Mouse (Mus musculus) intestine, embryonic 16.5 days (tissue): ENCODE results near the gene Bcar1. TPM values are rescaled to one million over a fixed set of nuclear protein-coding genes. Genes with fewer than 3 reads are reported as not detected.

Source experiments
- ATAC-seq: fragments of 200-750 bp; cut with Nextera tagmentation; 2 replicates; pipeline ENCODE4 v1.8.0; 2017; ENCODE audit warnings: moderate TSS enrichment, moderate library complexity
- H3K27ac ChIP-seq: fragments of 300-500 bp; sonication (generic); 2 replicates; pipeline ENCODE4 v1.5.1; 2014; ENCODE audit warnings: mild to moderate bottlenecking, low read length
- H3K27me3 ChIP-seq: fragments of 300-500 bp; sonication (generic); replicated peaks from 2 replicates; pipeline ENCODE4 v1.6.1; 2014; ENCODE audit warnings: low read length, control low read depth, mixed read lengths; ENCODE audit not compliant: control insufficient read depth, insufficient read depth
- H3K36me3 ChIP-seq: fragments of 300-500 bp; sonication (generic); 2 replicates; pipeline ENCODE4 v1.6.1; 2014; ENCODE audit warnings: low read length, control low read depth; ENCODE audit not compliant: control insufficient read depth, insufficient read depth
- H3K4me1 ChIP-seq: fragments of 300-500 bp; sonication (generic); 2 replicates; pipeline ENCODE4 v1.6.1; 2014; ENCODE audit warnings: low read length, control low read depth, mixed read lengths; ENCODE audit not compliant: control insufficient read depth, insufficient read depth
- H3K4me2 ChIP-seq: fragments of 300-500 bp; sonication (generic); 2 replicates; pipeline ENCODE4 v1.6.1; 2014; ENCODE audit warnings: low read depth, low read length, control low read depth
- H3K4me3 ChIP-seq: fragments of 300-500 bp; sonication (generic); 2 replicates; pipeline ENCODE4 v1.5.1; 2014; ENCODE audit warnings: mild to moderate bottlenecking, low read length
- H3K9ac ChIP-seq: fragments of 300-500 bp; sonication (generic); 2 replicates; pipeline ENCODE4 v1.6.1; 2014; ENCODE audit warnings: low read depth, low read length
- H3K9me3 ChIP-seq: fragments of 300-500 bp; sonication (generic); 2 replicates; pipeline ENCODE4 v1.6.1; 2016; ENCODE audit warnings: low read length, control low read depth; ENCODE audit not compliant: control insufficient read depth
- WGBS: fragments of 180-500 bp; shearing (Covaris S2); extraction: QIAGEN DNeasy Blood & Tissue Kit; methylation state at CpG from one replicate; pipeline ENCODE4 v1.1.7; 2014; 5-methylcytosine and 5-hydroxymethylcytosine counted together
- polyA plus RNA-seq: library from polyadenylated mRNA; unstranded; fragments of >200 nt; fragmentation: Nextera tagmentation; extraction: Ambion mirVana; gene quantifications from 2 replicates; pipeline ENCODE4 v1.2.1, GENCODE M21; 2015

Bcar1 gene
- polyA plus RNA-seq, 1 experiment from 2014 or later: 44.6 TPM

GRCm38 (mm10) chr8:111743101-111743791 is 363 bp downstream of the Bcar1 start:
- no peak for ATAC-seq
- Histone ChIP-seq H3K36me3 (no peaks in the 10 kb centered on the region), H3K27me3 (no peaks in the 10 kb centered on the region), H3K9ac (peak overlapping the region; percentile 97), H3K4me1 (peaks cover 76% of the 10 kb centered on the region), H3K4me3 (peak overlapping the region; percentile 89), H3K4me2 (peak overlapping the region; percentile 85), H3K27ac (peak overlapping the region; percentile 82), H3K9me3 (no peaks in the 10 kb centered on the region)
- WGBS: under 1% methylated on average over 43 of the region's 44 CpGs

GRCm38 (mm10) chr8:111742261-111743037 is 1.2 kb downstream of the Bcar1 start:
- H3K9me3 ChIP-seq: no peaks in the 10 kb centered on the region
- H3K36me3 ChIP-seq: no peaks in the 10 kb centered on the region
- peak overlapping the region; percentile 85 for H3K4me2 ChIP-seq
- H3K9ac ChIP-seq: peak overlapping the region; percentile 97
- no peak for ATAC-seq
- H3K27ac ChIP-seq: peak overlapping the region; percentile 82
- H3K4me3 ChIP-seq: peak overlapping the region; percentile 89
- 22% methylated on average over 11 of the region's 11 CpGs for WGBS
- H3K4me1 ChIP-seq: peaks cover 76% of the 10 kb centered on the region
- H3K27me3 ChIP-seq: no peaks in the 10 kb centered on the region

GRCm38 (mm10) chr8:111741556-111741955 is 2.1 kb downstream of the Bcar1 start:
- peak overlapping the region; percentile 89 for H3K4me3 ChIP-seq
- no peak for ATAC-seq
- peaks cover 78% of the 10 kb centered on the region for H3K4me1 ChIP-seq

DNA sequence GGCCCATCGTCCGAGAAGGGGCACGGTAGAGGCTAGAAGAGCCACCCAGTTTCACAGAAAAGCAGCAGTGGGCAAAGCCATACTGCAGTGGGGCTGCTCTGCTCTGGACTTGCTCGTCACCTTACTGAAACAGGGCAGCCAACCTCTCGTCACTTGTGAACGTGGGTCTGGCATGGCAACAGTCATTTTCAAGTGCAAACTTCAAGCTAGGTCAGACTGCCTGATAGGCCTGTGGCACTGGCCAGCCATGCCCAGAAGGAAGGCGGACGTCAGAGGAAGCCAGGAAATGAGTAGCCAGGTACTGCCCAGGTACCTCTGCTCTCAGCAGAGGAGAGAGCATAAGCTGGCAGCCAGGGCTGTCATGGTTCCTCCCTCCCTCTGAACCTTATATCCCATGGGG is 2.6 kb downstream of the Bcar1 start:
- Histone ChIP-seq H3K9me3 (no peaks in the 10 kb centered on the region), H3K27ac (peak overlapping the region; percentile 75), H3K4me3 (no peak overlapping the region), H3K4me2 (peak overlapping the region; percentile 30; the same call in 1 of the 2 replicates), H3K9ac (0 out of 2 replicates have a peak overlapping the region, but pooled peaks have one; percentile 38), H3K4me1 (peaks cover 78% of the 10 kb centered on the region), H3K36me3 (no peaks in the 10 kb centered on the region), H3K27me3 (no peaks in the 10 kb centered on the region)
- no peak for ATAC-seq
- WGBS: 78% methylated on average over 8 of the region's 8 CpGs

More at GRCm38 (mm10) chr8:111741556-111741955, 2.1 kb downstream of the Bcar1 start:
- Histone ChIP-seq H3K27ac (peak overlapping the region; percentile 82), H3K9me3 (no peaks in the 10 kb centered on the region), H3K4me2 (peak overlapping the region; percentile 85), H3K36me3 (no peaks in the 10 kb centered on the region), H3K9ac (peak overlapping the region; percentile 97), H3K27me3 (no peaks in the 10 kb centered on the region)
- WGBS: 69% methylated on average over 6 of the region's 6 CpGs

DNA sequence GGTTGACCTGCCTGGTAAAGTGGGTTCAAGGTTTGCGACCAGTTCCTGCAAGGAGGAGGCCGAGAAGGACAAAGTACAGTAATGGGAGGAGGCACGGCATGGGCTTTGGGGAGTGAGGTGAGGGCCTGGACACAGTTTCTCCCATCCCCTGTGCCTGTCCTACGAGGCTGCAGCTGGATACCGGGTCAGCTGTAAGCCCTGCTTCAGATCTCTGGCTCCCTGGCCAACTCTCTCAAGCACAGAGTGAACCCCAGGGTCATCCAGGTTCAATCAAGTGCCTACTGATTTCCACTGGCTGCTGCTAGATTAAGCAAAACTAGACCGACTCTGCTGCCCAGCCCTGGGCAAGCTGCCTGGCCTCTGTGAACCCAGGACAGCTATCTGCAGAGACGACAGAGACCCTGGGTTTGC is 3.3 kb downstream of the Bcar1 start:
- Histone ChIP-seq H3K27ac (peak overlapping the region; percentile 75), H3K27me3 (no peaks in the 10 kb centered on the region), H3K4me3 (0 out of 2 replicates have a peak overlapping the region, but pooled peaks have one; percentile 4), H3K4me2 (peak overlapping the region; percentile 30), H3K4me1 (peaks cover 79% of the 10 kb centered on the region), H3K9me3 (no peaks in the 10 kb centered on the region), H3K9ac (peak overlapping the region; percentile 38; the same call in 1 of the 2 replicates), H3K36me3 (no peaks in the 10 kb centered on the region)
- 53% methylated on average over 7 of the region's 7 CpGs for WGBS
- ATAC-seq: peak; percentile 39

DNA sequence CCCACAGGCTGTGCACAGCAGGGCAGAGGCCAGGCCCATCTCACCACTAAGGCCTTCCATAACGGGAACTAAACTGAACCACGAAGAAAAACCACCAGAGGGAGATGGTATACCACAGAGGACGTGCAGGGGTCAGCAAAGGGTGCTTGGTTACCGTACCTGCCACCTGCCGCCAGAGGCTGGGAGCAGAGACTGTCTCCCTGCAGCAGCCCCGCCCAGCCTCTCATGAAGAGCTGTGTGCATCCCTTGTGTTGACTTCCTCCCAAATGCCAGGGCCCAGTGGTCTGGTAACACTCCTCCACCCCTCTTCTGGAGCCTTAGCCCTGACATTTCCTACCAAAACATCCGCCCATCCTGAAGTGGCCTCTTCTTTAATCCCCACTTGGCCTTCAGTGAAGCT is 4.0 kb downstream of the Bcar1 start:
- ATAC-seq: peak; percentile 21; the same call in 1 of the 2 replicates
- peak overlapping the region; percentile 30 for H3K4me2 ChIP-seq
- no peaks in the 10 kb centered on the region for H3K36me3 ChIP-seq
- no peaks in the 10 kb centered on the region for H3K27me3 ChIP-seq
- no peaks in the 10 kb centered on the region for H3K9me3 ChIP-seq
- WGBS: 46% methylated on average over 7 of the region's 7 CpGs
- H3K4me3 ChIP-seq: no peak overlapping the region
- peak overlapping the region; percentile 64 for H3K27ac ChIP-seq
- peak overlapping the region; percentile 31; the same call in 1 of the 2 replicates for H3K9ac ChIP-seq
- H3K4me1 ChIP-seq: peaks cover 79% of the 10 kb centered on the region

- Histone ChIP-seq H3K4me1 (peaks cover 79% of the 10 kb centered on the region), H3K9me3 (no peaks in the 10 kb centered on the region), H3K27ac (no peak overlapping the region), H3K4me2 (no peak overlapping the region), H3K4me3 (no peak overlapping the region), H3K36me3 (no peaks in the 10 kb centered on the region), H3K9ac (0 out of 2 replicates have a peak overlapping the region, but pooled peaks have one; percentile 31), H3K27me3 (no peaks in the 10 kb centered on the region)
- ATAC-seq: no peak
- 65% methylated on average over 6 of the region's 6 CpGs for WGBS
These were observed 4.7 kb downstream of the Bcar1 start for GRCm38 (mm10) chr8:111738867-111739266.

DNA sequence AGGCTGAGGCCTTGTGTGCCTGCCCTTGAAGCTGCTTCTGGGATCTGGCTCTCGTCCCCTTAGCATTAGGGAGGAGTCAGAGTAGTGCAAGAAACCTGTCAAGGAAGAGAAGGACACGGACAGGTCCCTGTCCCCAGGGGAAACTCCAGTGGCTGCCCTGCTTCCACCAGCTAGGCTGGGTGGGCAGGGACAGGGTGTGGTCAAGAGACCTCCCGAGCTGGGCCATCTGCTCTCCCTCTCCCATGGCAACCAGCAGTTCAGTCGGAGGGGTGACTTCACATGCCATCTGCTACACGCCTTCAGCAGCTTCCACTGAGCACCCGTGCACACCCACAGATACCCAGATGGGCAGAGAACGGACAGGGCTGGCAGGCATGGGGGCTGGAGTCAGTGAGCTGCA is 7.3 kb downstream of the Bcar1 start:
- H3K36me3 ChIP-seq: no peaks in the 10 kb centered on the region
- H3K4me1 ChIP-seq: peaks cover 80% of the 10 kb centered on the region
- no peak overlapping the region for H3K4me2 ChIP-seq
- no peaks in the 10 kb centered on the region for H3K9me3 ChIP-seq
- H3K27ac ChIP-seq: peak overlapping the region; percentile 66
- WGBS: 36% methylated on average over 7 of the region's 7 CpGs
- peak overlapping the region; percentile 43 for H3K9ac ChIP-seq
- H3K27me3 ChIP-seq: no peaks in the 10 kb centered on the region
- H3K4me3 ChIP-seq: no peak overlapping the region
- ATAC-seq: no peak

- peak overlapping the region; percentile 43; the same call in 1 of the 2 replicates for H3K9ac ChIP-seq
- ATAC-seq: no peak
- WGBS: 71% methylated on average over 4 of the region's 4 CpGs
- H3K27me3 ChIP-seq: no peaks in the 10 kb centered on the region
- no peaks in the 10 kb centered on the region for H3K9me3 ChIP-seq
- H3K4me2 ChIP-seq: no peak overlapping the region
- H3K4me3 ChIP-seq: no peak overlapping the region
- peak overlapping the region; percentile 66 for H3K27ac ChIP-seq
- H3K4me1 ChIP-seq: peaks cover 80% of the 10 kb centered on the region
- no peaks in the 10 kb centered on the region for H3K36me3 ChIP-seq
These were observed 7.8 kb downstream of the Bcar1 start for GRCm38 (mm10) chr8:111735791-111736190.
